Mouse (Mus musculus) adipose tissue, adult 10 weeks (tissue): Measurements from ENCODE around the gene Arid4b. TPM values are rescaled to one million over a fixed set of nuclear protein-coding genes. Genes with fewer than 3 reads are reported as not detected.

Experiments used
- polyA plus RNA-seq: library from polyadenylated mRNA; stranded (reverse); fragments of 350-450 nt; fragmentation: Illumina TruSeq; extraction: RNeasy Lipid Tissue Mini Kit (QIAGEN cat#74804); gene quantifications from one replicate; pipeline ENCODE4 v1.2.3, GENCODE M21; 2014; ENCODE audit warnings: low read depth, low replicate concordance

Arid4b gene
- 20.0 TPM for polyA plus RNA-seq

DNA sequence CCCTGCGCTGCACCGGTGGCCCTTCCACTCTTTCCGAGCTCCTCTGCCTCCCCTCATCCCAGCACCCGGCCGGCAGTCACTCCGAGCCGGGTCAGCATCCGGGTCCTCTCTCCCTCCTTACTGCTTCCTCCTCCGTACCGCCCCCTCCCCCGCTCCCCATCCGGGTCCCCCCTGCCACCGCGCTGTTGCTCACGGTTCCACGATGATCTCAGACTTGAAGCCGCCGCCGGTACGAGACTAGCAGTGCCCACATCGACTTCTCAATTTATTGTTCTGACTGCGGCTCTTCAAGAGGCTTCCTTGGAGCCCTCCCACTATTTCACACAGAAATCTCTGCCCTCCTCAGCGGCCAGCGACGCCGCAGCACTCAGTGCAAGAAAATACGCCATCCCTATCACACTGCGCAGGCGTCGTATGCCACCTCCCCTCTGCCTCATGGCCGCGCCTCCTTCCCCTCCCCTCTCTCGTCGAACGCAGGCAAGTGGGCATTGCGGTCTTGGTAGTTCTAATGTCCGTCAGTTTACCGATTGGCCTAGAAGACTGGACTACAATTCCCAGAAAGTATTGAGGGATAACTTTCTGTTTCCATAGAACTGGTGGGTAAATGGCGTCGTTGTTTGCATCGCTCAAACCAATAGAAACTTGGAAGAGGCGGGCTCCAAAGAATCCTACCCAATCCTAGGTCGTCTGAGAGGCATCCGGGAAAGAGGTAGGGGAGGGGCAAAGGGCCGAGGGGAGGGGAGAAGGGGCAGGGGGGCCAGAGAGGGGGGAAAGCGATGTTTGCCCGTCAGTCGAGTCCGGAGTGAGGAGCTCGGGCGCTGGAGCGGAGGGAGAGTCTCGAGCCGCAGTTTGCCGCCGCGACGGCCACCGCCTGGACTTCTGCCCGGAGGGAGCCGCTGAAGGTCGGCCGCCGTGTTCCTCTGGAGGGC is at the start of gene Arid4b, which contains the start of gene Ggps1:
Gene Arid4b, plus strand, starts transcription at position 220 of the 929 bp plus-strand sequence.
Gene Ggps1, minus strand, starts transcription at position 476 of the 929 bp plus-strand sequence.

DNA sequence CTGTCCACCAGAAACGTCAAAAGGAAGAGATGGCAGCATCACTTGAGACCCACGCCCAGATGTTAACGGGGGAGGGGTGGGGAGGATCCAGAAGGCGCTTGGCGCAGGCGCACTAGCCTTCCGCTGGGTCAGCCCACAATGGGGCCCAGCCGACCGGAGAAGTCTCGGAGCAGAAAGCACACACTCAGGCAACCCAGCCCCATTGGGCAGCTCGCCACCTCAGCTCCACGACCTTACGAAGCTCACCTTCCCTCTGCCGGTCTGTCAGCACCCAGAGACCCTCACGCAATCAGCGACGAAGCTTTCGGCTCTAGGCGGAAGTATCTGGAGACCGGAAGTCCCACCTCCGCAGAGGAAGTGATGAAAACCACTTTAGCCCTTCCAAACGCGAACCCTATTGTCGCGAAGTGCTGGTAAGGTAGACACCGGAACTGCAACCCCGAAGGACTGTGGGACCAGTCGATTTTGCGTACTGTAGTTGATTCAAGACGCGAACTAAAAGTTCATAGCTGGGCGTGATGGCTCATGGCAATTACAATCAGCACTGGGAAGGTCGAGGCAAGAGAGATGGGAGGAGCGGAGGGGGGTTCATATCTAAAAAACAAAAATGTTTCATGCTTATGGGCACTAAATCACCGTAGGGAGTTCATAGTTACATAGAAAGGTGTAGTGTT is 23.6 kb upstream of the Arid4b start, which contains the start of gene Tbce:
Gene Tbce, minus strand, starts transcription at position 347 of the 674 bp plus-strand sequence.

Other genes with a start within 250 kb of the Arid4b start
- 23.7 TPM for gene B3galnt2, start 108.8 kb upstream of the Arid4b start, polyA plus RNA-seq
- 61.9 TPM for gene Tbce, start 23.6 kb upstream of the Arid4b start, polyA plus RNA-seq
- 32.3 TPM for gene Ggps1, start 256 bp downstream of the Arid4b start, polyA plus RNA-seq